Mouse (Mus musculus) left cerebral cortex, postnatal 25 days (tissue): ENCODE measurements around the gene Gm13043. TPM values are rescaled to one million over a fixed set of nuclear protein-coding genes. Genes with fewer than 3 reads are reported as not detected.
"Not testable (repeated sequence)": the region's sequence is repeated elsewhere in the genome, so short reads cannot be mapped to it uniquely, and the experiment has no call there.

ENCODE experiments used
- DNase-seq, 2 experiments: peaks; one replicate each; pipeline ENCODE4 v3.0.0; 2022; ENCODE audit warnings: low spot score in 2 of 2, mixed read lengths in 1 of 2
- intact Hi-C: fragments of 180-260 bp; cut with DNase I; formaldehyde crosslinking; loops from one replicate; pipeline ENCODE4 v1.15.1; 2025
- total RNA-seq, 2 experiments: library from RNA; stranded (reverse); gene quantifications; 2 replicates each; pipeline ENCODE4 v1.2.3; 2021

Gm13043 gene
- total RNA-seq, result not detected

GRCm38 (mm10) chr4:143511043-143511442 lies at the start of gene Gm13043:
Gene Gm13043 (plus strand): TSS chr4:143511343.
- DNase-seq, result no peak
- intact Hi-C loops, result no loop called here

DNA sequence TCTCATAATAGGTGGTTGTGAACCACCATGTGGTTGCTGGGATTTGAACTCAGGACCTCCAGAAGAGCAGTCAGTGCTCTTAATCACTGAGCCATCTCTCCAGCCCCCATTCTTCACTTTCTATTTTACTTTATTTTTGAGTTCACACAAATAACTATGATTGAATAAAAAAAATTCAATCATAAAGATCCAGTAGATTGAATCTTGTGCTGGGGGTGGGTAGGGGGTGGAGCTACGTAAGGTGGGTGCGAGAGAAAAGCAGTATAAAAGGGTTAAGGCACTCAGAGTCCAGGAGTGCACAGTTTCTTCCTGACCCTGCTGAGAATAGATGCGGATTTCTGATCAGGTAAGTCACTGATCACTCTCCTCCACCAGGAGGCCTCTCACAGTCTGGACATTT lies 24.5 kb downstream of the Gm13043 start, which contains the start of gene Gm13040:
Gene Gm13040 (plus strand): TSS at position 301 of the 400 bp plus-strand sequence.
- DNase-seq, intact Hi-C loops: not testable (repeated sequence)

DNA sequence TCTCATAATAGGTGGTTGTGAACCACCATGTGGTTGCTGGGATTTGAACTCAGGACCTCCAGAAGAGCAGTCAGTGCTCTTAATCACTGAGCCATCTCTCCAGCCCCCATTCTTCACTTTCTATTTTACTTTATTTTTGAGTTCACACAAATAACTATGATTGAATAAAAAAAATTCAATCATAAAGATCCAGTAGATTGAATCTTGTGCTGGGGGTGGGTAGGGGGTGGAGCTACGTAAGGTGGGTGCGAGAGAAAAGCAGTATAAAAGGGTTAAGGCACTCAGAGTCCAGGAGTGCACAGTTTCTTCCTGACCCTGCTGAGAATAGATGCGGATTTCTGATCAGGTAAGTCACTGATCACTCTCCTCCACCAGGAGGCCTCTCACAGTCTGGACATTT lies 40.3 kb downstream of the Gm13043 start, which contains the start of the genes BC080695 and Gm13057:
Gene BC080695 (plus strand): TSS at position 301 of the 400 bp plus-strand sequence.
Gene Gm13057 (plus strand): TSS at position 310 of the 400 bp plus-strand sequence.
- DNase-seq, intact Hi-C loops: not testable (repeated sequence)

Other genes with a start within 250 kb of the Gm13043 start
- 10 to 100 TPM; 14.7 to 15.9 TPM for gene Pdpn, start 211.8 kb upstream of the Gm13043 start, total RNA-seq
- 1 to 10 TPM; 1.9 to 2.3 TPM for gene Lrrc38, start 161.6 kb upstream of the Gm13043 start, total RNA-seq
- gene Pramel1, start 116.9 kb upstream of the Gm13043 start, total RNA-seq, result not detected
- gene Pramef8, start 98.9 kb upstream of the Gm13043 start, total RNA-seq, result 10 to 100 TPM; 11.7 to 12.6 TPM
- not detected for gene Oog4, start 61.0 kb upstream of the Gm13043 start, total RNA-seq
- gene Gm13040, start 24.6 kb downstream of the Gm13043 start, total RNA-seq, result not detected
- gene BC080695, start 40.4 kb downstream of the Gm13043 start, total RNA-seq, result not detected
- gene Gm13057, start 40.4 kb downstream of the Gm13043 start, total RNA-seq, result not detected
- not detected for gene Gm13083, start 103.7 kb downstream of the Gm13043 start, total RNA-seq
- gene Gm13088, start 145.9 kb downstream of the Gm13043 start, total RNA-seq, result not detected
- not detected for gene Gm13089, start 191.4 kb downstream of the Gm13043 start, total RNA-seq
- gene Gm13078, start 208.1 kb downstream of the Gm13043 start, total RNA-seq, result not detected